Mouse (Mus musculus): ENCODE results near the gene Rac3.

DNA sequence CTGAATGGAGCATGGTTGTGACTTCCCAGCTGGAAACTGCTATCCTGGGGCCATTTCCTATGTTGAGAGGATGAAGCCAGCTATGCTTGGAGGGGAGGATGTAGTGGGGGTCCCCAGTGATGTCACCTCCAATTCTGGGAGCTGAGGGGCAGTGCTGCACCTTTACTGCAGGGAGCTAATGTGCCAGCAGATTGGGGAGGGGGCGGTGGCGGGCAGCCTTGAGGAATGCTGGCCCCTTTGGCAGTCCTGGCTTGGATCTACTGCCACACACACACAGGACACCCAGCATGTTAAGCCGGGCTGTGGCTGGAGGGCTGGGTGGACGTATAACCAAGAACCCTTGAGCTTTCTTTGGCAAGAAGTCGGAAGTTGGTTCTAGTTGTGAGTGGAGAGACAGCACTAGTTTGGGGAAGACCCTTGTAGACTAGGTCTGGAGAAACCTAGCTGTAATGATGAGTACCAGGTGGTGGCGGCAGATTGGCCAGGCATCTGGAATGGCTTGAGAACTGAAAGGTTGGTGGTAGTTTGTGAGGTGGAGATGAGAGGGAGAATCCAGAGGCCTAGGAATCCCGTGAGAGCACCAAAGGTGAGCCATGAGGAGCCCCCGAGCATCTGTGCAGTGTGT lies 9.2 kb upstream of the Rac3 start:
- TF ChIP-seq CTCF (IDR thresholded peaks at IDR 0.05) (no peak), EP300 (IDR thresholded peaks at IDR 0.05; ENCODE audit: insufficient read depth, low read depth, low read length) (no peak)
